Mouse (Mus musculus): ENCODE measurements at regions not wholly inside any gene's neighbourhood (a gene's known extent, or its start where the extent isn't known, plus 50 kb on each side); places are given as distances from the start of the nearest gene placed in this dataset.

DNA sequence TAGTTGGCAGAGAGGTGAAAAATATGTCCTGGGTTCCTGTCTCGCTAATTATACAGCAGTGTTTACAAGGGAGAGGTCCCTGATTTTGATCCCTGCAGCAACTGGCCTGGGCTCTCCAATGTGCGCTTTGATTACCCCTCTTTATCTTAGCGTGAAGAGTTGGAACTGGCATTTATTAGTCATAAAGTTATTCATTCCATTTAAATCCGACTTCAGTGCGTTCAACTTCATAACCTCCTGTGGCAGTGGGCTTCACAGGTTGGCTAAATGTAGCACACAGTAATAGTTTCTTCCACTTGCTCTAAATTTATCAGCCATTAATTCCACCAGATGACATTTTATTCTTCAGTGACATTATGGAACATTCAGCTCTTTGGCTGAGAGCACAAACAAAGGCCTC lies 113.0 kb upstream of the Hmgn3 start:
- no peak overlapping the region for H3K4me3 ChIP-seq
- H3K27me3 ChIP-seq, result no peaks in the 10 kb centered on the region
- no peak overlapping the region for H3K4me2 ChIP-seq
- H3K36me3 ChIP-seq, result no peaks in the 10 kb centered on the region
- H3K27ac ChIP-seq (replicated peaks), result no peak overlapping the region
- no peaks in the 10 kb centered on the region for H3K9me3 ChIP-seq
- H3K9ac ChIP-seq, result no peak overlapping the region
- H3K4me1 ChIP-seq (replicated peaks), result no peaks in the 10 kb centered on the region
- ATAC-seq (ENCODE audit: low read depth), result no peak
- WGBS, result 64% methylated on average over 5 of the region's 5 CpGs

DNA sequence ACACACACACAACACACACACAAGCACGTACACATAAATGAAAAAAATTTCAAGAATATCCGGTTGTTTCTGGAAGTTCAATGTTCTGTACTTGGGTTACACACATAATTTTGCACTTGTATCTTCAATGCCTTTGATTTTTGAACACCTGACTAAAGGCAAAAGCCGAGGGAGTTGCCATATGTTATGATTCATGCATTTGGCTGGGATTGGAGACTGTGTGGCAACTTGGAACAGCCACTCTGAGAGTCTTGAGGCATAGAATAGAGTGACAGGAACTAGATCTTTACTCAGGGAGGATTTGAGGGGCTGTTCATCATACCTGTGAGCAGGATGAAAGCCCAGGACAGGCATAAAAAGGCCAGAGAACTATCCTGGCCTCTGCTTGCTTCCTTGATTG lies 112.5 kb upstream of the Hmgn3 start:
- Histone ChIP-seq H3K27ac (replicated peaks) (no peak overlapping the region), H3K4me1 (replicated peaks) (no peaks in the 10 kb centered on the region)
- WGBS, result 89% methylated on average over 3 of the region's 3 CpGs

DNA sequence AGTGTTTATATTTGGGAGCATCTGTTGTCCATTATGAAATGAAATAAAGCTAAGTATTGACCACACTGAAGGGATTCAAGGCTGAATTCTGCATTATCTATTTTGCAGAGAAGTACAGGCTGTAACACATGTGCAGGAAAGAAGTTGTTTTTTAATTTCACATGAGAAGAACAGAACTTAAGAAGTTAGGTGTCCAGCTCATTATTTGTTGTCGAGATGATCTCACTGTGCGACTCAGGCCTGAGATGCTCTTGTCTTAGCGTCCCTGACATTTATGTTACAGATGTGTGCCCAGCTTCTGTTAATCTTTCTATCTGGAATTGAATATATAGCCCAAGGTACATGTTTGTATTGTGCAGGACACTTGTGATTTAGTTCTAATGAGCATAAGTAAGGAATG lies 112.0 kb upstream of the Hmgn3 start:
- no peaks in the 10 kb centered on the region for H3K27me3 ChIP-seq
- WGBS, result 90% methylated on average over 3 of the region's 3 CpGs
- no peaks in the 10 kb centered on the region for H3K4me1 ChIP-seq (replicated peaks)
- H3K9me3 ChIP-seq, result no peaks in the 10 kb centered on the region
- H3K9ac ChIP-seq, result no peak overlapping the region
- no peak for ATAC-seq (ENCODE audit: low read depth)
- no peak overlapping the region for H3K27ac ChIP-seq (replicated peaks)
- no peaks in the 10 kb centered on the region for H3K36me3 ChIP-seq
- H3K4me2 ChIP-seq, result no peak overlapping the region
- no peak overlapping the region for H3K4me3 ChIP-seq

More for the DNA sequence above, 112.5 kb upstream of the Hmgn3 start:
- H3K27me3 ChIP-seq, result no peaks in the 10 kb centered on the region
- no peak overlapping the region for H3K4me2 ChIP-seq
- no peak overlapping the region for H3K9ac ChIP-seq
- no peaks in the 10 kb centered on the region for H3K36me3 ChIP-seq
- no peak overlapping the region for H3K4me3 ChIP-seq
- H3K9me3 ChIP-seq, result no peaks in the 10 kb centered on the region
- ATAC-seq (ENCODE audit: low read depth), result no peak

DNA sequence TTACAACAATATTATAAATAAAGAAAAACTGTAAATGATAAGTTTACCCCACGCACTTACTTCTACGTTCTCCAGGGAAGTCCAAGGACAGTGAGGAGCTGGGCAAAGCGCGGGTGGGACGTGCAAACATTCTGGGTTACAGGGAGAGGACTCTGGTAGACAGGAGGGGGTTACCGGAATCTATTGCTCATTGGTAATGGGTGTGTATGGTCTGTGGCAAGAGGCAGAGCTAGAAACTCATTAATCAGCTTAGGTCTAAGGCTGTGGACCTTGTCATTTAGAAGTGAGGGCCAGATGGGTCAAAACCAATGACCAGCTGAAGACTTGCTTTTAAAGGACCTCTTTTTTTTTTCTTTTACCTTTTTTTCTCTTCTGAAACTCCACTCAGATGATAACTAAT lies 107.9 kb upstream of the Hmgn3 start:
- H3K4me2 ChIP-seq, result no peak overlapping the region
- WGBS, result 94% methylated on average over 6 of the region's 6 CpGs
- no peaks in the 10 kb centered on the region for H3K9me3 ChIP-seq
- no peak overlapping the region for H3K27ac ChIP-seq (replicated peaks)
- no peak overlapping the region for H3K9ac ChIP-seq
- no peak overlapping the region for H3K4me3 ChIP-seq
- no peaks in the 10 kb centered on the region for H3K36me3 ChIP-seq
- no peaks in the 10 kb centered on the region for H3K4me1 ChIP-seq (replicated peaks)
- no peak for ATAC-seq (ENCODE audit: low read depth)
- H3K27me3 ChIP-seq, result no peaks in the 10 kb centered on the region

DNA sequence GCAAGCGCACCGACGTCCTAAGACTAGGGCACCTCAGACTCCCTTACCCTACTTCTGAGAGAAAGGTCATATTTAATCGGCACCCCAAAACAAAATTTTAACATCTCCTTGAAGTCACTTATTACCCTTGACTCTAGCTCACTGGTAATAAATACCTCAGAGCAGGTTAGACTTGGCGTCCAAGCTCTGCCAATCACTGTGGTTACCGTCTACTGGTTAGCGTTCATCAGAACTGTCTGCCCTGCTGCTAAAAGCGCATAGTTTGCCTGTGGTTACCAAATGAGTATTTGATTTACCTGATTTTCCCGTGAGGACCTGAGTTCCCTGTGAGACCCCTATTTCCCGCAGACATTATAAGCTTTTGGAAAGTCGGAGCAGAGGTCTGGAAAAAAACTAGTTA lies 107.3 kb upstream of the Hmgn3 start:
- no peaks in the 10 kb centered on the region for H3K9me3 ChIP-seq
- no peak overlapping the region for H3K27ac ChIP-seq (replicated peaks)
- WGBS, result 90% methylated on average over 11 of the region's 11 CpGs
- H3K4me1 ChIP-seq (replicated peaks), result no peaks in the 10 kb centered on the region
- no peak overlapping the region for H3K4me3 ChIP-seq
- no peak for ATAC-seq (ENCODE audit: low read depth)
- H3K27me3 ChIP-seq, result no peaks in the 10 kb centered on the region
- no peak overlapping the region for H3K9ac ChIP-seq
- no peaks in the 10 kb centered on the region for H3K36me3 ChIP-seq
- no peak overlapping the region for H3K4me2 ChIP-seq

DNA sequence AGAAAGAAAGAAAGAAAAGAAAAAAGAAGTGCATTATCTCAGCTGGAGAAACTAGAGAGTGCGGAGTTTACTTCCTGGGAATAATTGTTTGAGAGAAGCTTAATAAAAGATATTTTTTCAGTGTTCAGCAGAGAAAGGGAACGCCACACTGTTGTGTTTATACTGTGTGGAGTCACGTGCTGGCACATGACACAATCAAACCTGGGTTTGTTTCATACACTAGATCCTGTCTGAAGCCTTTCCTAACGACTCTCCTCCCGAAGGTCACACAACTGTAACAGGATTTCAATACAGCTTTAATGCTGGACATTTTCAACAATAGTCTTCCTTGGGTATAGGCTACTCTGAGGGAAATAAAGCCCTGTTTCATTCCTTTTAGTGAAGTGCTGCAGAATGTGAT lies 105.3 kb upstream of the Hmgn3 start:
- H3K9ac ChIP-seq, result no peak overlapping the region
- H3K27ac ChIP-seq (replicated peaks), result no peak overlapping the region
- no peaks in the 10 kb centered on the region for H3K27me3 ChIP-seq
- WGBS, result 74% methylated on average over 5 of the region's 5 CpGs
- H3K4me2 ChIP-seq, result no peak overlapping the region
- H3K36me3 ChIP-seq, result no peaks in the 10 kb centered on the region
- H3K4me1 ChIP-seq (replicated peaks), result no peaks in the 10 kb centered on the region
- no peak overlapping the region for H3K4me3 ChIP-seq
- H3K9me3 ChIP-seq, result no peaks in the 10 kb centered on the region
- no peak for ATAC-seq (ENCODE audit: low read depth)

DNA sequence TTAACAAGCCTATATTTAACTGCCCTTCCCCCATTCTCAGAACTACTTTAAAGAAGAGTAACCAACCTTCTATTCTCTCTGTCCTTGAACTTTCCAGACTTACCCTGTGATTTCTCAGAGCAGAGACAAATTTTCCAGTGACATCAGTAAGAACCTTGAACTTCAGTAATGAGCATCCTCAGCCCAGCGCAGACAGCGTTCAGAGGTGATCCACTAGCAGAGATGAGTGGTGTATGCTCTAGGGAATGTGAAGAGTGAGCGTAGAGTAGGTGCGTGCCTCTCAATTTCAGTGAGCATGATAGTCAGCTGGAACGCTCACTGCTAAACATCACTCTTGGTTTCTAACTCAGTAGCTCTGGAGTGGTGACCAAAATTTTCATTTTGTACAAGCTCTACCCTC lies 103.4 kb upstream of the Hmgn3 start:
- WGBS, result 91% methylated on average over 5 of the region's 5 CpGs
- Histone ChIP-seq H3K4me1 (replicated peaks) (no peaks in the 10 kb centered on the region), H3K36me3 (no peaks in the 10 kb centered on the region), H3K27me3 (no peaks in the 10 kb centered on the region), H3K4me2 (no peak overlapping the region), H3K9ac (no peak overlapping the region), H3K27ac (replicated peaks) (no peak overlapping the region), H3K9me3 (no peaks in the 10 kb centered on the region), H3K4me3 (no peak overlapping the region)
- no peak for ATAC-seq (ENCODE audit: low read depth)

DNA sequence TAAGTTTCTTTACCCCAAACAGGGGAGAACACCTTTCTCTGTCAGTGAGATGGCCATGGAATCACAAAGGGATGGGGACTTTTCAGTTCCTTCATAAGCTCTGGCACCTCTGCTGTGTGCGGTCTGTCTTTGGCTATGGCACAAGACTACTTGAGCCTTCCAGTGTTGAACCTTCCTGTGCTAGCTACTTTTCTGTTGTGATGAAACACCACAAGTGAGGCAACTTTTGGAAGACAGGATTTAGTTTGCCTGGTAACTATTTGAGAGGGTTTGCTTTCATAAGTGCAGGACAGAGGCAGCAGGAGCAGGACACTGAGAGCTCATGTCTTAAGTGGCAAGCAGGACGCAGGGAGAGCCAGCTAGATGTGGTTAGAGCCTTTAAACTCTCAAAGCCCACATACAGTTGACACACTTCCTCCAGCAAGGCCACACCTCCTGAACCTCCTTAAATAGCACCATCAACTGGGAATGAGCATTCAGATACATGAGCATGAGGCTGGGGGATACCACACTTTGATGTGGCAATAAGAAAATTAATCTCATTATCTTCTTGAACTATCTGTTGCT lies 101.8 kb upstream of the Hmgn3 start:
- Histone ChIP-seq H3K4me2 (no peak overlapping the region), H3K9me3 (no peaks in the 10 kb centered on the region), H3K9ac (no peak overlapping the region), H3K4me3 (no peak overlapping the region), H3K27ac (replicated peaks) (no peak overlapping the region), H3K27me3 (no peaks in the 10 kb centered on the region), H3K4me1 (replicated peaks) (no peaks in the 10 kb centered on the region), H3K36me3 (no peaks in the 10 kb centered on the region)
- WGBS, result 90% methylated on average over 2 of the region's 2 CpGs
- no peak for ATAC-seq (ENCODE audit: low read depth)

DNA sequence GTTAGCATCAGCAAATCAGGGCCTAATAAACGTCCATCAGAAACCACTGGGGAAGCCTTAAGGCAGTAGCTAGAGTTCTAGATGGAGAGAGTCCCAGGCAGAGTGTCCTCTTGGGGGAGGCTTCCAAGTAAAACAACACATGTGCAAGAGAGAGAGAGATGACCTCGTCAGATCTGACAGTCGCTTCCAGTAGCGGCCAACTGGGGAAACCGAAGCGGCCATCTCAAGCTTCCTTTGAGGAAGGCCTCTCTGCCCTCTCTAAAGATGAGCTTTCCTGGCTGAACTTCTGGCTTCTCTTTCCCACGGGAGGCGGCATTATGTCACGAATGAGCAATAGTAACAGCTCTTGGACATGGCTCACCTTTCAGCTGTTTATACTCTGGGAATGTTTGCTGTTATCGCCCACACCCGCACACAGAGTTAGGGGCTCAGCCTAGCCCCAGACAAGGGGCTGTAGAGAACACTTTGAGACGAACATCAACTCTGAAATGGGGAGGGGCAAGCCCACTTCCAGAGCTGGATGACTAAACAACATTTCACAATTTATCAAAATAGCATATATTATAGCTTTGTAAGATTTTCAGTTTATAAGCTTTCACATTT lies 100.7 kb upstream of the Hmgn3 start:
- ATAC-seq (ENCODE audit: low read depth), result no peak
- Histone ChIP-seq H3K27me3 (no peaks in the 10 kb centered on the region), H3K4me2 (no peak overlapping the region), H3K4me1 (replicated peaks) (no peaks in the 10 kb centered on the region), H3K9me3 (no peaks in the 10 kb centered on the region), H3K9ac (no peak overlapping the region), H3K27ac (replicated peaks) (no peak overlapping the region), H3K36me3 (no peaks in the 10 kb centered on the region), H3K4me3 (no peak overlapping the region)
- 79% methylated on average over 12 of the region's 12 CpGs for WGBS

DNA sequence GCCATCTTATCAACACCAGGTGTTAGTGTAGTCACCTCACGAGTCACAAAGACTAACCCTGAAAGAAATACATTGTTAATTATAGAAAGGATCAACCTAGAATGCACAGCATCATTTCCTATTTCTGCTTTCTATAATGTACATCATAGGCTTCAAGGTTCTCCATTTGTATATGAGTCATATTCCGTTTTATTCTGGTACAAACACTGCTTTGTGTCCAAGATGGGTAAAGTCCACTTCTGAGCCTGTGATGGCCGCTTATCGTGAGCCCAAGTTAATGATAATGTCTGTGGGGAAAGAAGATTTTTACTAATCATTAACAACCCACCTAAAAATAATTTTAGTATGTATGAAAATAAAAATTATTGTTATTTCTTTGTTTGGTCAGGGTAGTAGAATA lies 94.6 kb upstream of the Hmgn3 start:
- WGBS, result 95% methylated on average over 4 of the region's 4 CpGs

DNA sequence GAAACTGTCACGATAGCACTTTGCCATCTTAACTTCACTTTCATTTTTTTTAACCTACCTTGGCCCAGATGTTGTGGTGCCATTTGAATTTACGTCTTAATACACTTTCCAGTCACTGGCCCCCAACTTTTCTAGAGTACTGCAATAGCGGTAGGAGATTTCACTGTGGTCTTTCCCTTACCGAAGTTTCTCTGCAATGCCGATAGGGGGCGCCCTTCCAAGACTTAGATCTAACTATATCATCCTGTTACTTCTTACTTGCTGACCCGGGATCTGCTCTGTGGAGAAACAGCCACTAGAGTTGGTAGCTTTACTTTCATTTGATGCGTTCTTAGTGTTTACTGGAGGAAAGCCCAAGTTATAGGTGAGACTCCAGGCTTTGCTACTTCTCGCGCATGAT lies 92.6 kb upstream of the Hmgn3 start:
- ATAC-seq (ENCODE audit: low read depth), result no peak
- no peak overlapping the region for H3K4me3 ChIP-seq
- 81% methylated on average over 10 of the region's 10 CpGs for WGBS
- no peak overlapping the region for H3K27ac ChIP-seq (replicated peaks)
- no peaks in the 10 kb centered on the region; the same call in 1 of the 2 replicates for H3K9me3 ChIP-seq
- no peaks in the 10 kb centered on the region for H3K27me3 ChIP-seq
- H3K36me3 ChIP-seq, result no peaks in the 10 kb centered on the region
- H3K4me1 ChIP-seq (replicated peaks), result no peaks in the 10 kb centered on the region
- H3K4me2 ChIP-seq, result no peak overlapping the region
- no peak overlapping the region for H3K9ac ChIP-seq

More for the DNA sequence above, 94.6 kb upstream of the Hmgn3 start:
- Histone ChIP-seq H3K4me1 (replicated peaks) (no peaks in the 10 kb centered on the region), H3K36me3 (no peaks in the 10 kb centered on the region), H3K4me2 (no peak overlapping the region), H3K9ac (no peak overlapping the region), H3K9me3 (no peaks in the 10 kb centered on the region; the same call in 1 of the 2 replicates), H3K27me3 (no peaks in the 10 kb centered on the region), H3K4me3 (no peak overlapping the region), H3K27ac (replicated peaks) (no peak overlapping the region)
- no peak for ATAC-seq (ENCODE audit: low read depth)

DNA sequence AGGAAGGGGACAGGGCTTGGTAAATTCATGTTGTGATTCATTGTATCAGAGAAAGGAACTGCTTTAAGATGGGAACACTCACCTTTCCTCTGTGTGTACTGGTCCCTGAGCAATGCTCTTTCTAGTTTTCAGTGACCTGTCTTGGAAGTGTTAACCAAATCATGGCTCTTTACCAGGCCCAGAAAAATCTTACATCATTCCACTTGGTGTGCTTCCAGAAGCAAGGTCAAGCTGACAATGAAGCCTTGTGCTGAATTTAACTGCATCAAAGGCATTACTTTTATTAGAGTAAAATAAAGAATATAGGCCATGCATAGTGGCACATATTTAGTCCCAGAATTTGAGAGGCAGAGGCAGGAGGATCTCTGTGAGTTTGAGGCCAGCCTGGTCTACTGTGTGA lies 75.4 kb upstream of the Hmgn3 start:
- H3K4me1 ChIP-seq (replicated peaks), result no peaks in the 10 kb centered on the region
- no peaks in the 10 kb centered on the region for H3K27me3 ChIP-seq
- no peak overlapping the region for H3K9ac ChIP-seq
- no peak overlapping the region for H3K27ac ChIP-seq (replicated peaks)
- no peaks in the 10 kb centered on the region for H3K36me3 ChIP-seq
- no peak for ATAC-seq (ENCODE audit: low read depth)
- H3K9me3 ChIP-seq, result no peaks in the 10 kb centered on the region
- H3K4me2 ChIP-seq, result no peak overlapping the region
- no peak overlapping the region for H3K4me3 ChIP-seq

DNA sequence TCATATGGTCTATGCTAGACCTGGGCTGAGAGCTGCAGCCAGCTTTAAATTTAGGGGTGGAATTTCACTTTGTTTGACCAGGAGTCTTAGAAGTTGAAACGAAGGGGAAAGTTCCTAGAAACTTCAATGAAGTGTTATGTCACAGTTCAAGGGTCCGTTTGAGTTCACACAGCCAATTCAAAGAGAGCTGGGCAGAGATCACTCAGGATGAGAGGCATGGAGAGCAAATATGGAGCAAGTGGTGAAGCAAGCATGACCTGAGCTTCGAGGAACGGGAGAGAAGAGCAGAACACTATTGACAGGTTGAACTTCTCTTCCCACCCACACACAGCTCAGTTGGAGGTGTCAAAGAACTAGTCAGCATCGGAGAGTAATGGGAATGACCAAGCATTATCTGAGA lies 56.1 kb upstream of the Hmgn3 start:
- Histone ChIP-seq H3K4me3 (no peak overlapping the region), H3K4me1 (replicated peaks) (no peaks in the 10 kb centered on the region), H3K9me3 (no peaks in the 10 kb centered on the region), H3K9ac (no peak overlapping the region), H3K4me2 (no peak overlapping the region), H3K27ac (replicated peaks) (no peak overlapping the region), H3K27me3 (no peaks in the 10 kb centered on the region), H3K36me3 (no peaks in the 10 kb centered on the region)
- 85% methylated on average over 5 of the region's 5 CpGs for WGBS
- no peak for ATAC-seq (ENCODE audit: low read depth)
